Mouse (Mus musculus): ENCODE measurements around the gene Clcnka. TPM values are rescaled to one million over a fixed set of nuclear protein-coding genes. Genes with fewer than 3 reads are reported as not detected.

Clcnka gene
- polyA plus RNA-seq, 1 experiment = not detected

- no peak for DNase-seq (ENCODE audit: low read depth, low spot score)
- 68% methylated on average over 7 of the region's 7 CpGs for WGBS
Measured at GRCm38 (mm10) chr4:141341477-141341876, 57.0 kb downstream of the Clcnka start.

- WGBS = 57% methylated on average over 1 of the region's 1 CpGs
- no peak for DNase-seq (ENCODE audit: low read depth, low spot score)
Measured at GRCm38 (mm10) chr4:141338853-141339252, 59.7 kb downstream of the Clcnka start.

DNA sequence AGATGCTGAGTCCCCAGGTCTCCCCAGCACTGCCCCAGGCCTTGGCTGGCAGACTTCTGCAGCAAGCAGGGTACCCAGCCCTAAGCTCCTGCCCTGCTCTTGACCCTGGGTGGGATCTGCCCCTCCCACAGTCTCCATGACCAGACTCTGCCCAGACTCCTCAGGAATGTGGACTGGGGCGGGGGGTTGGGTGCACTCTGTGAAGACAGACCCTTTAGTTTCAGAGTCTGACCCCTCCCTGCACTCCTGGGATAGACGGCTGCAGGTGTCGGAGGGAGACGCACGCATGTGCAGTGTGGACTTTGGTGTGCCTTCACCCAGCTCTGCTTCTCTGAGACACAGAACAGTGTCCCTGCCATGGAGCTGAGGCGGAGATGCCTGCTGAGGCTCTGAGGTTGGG is 60.5 kb downstream of the Clcnka start:
- 44% methylated on average over 6 of the region's 6 CpGs for WGBS
- DNase-seq (ENCODE audit: low read depth, low spot score) = no peak

GRCm38 (mm10) chr4:141336196-141336595 is 62.3 kb downstream of the Clcnka start:
- no peak for DNase-seq (ENCODE audit: low read depth, low spot score)
- WGBS = 84% methylated on average over 6 of the region's 6 CpGs

- DNase-seq (ENCODE audit: low read depth, low spot score) = no peak
- WGBS = 48% methylated on average over 3 of the region's 3 CpGs
Measured at GRCm38 (mm10) chr4:141335263-141335796, 63.2 kb downstream of the Clcnka start.

GRCm38 (mm10) chr4:141334695-141335094 is 63.8 kb downstream of the Clcnka start:
- no peak for DNase-seq (ENCODE audit: low read depth, low spot score)
- WGBS = 84% methylated on average over 5 of the region's 5 CpGs

Other genes with a start within 250 kb of the Clcnka start
- gene Rsg1, start 184.8 kb downstream of the Clcnka start, polyA plus RNA-seq (2012; rRNA removed) = 0.55 and 2.2 TPM in 2 replicates
- gene Arhgef19, start 159.2 kb downstream of the Clcnka start, polyA plus RNA-seq (2012; rRNA removed) = 17.8 and 25.2 TPM in 2 replicates
- gene Epha2, start 97.5 kb downstream of the Clcnka start, polyA plus RNA-seq (2012; rRNA removed) = 22.6 and 46.0 TPM in 2 replicates
- gene Fam131c, start 30.5 kb downstream of the Clcnka start, polyA plus RNA-seq (2012; rRNA removed) = 0.56 and 0.91 TPM in 2 replicates
- gene Clcnkb, start 17.3 kb upstream of the Clcnka start, polyA plus RNA-seq (2012; rRNA removed) = not detected in 2 replicates
- 10.3 and 11.3 TPM in 2 replicates for gene Hspb7, start 22.1 kb upstream of the Clcnka start, polyA plus RNA-seq (2012; rRNA removed)
- 0.12 and 0.55 TPM in 2 replicates for gene Srarp, start 37.4 kb upstream of the Clcnka start, polyA plus RNA-seq (2012; rRNA removed)
- gene Zbtb17, start 45.9 kb upstream of the Clcnka start, polyA plus RNA-seq (2012; rRNA removed) = 31.9 and 33.2 TPM in 2 replicates
- 9.1 and 11.6 TPM in 2 replicates for gene Spen, start 139.9 kb upstream of the Clcnka start, polyA plus RNA-seq (2012; rRNA removed)
- 68.0 and 133 TPM in 2 replicates for gene Fblim1, start 207.4 kb upstream of the Clcnka start, polyA plus RNA-seq (2012; rRNA removed)
- 37.3 and 60.7 TPM in 2 replicates for gene Tmem82, start 219.9 kb upstream of the Clcnka start, polyA plus RNA-seq (2012; rRNA removed)
- 7.4 and 16.4 TPM in 2 replicates for gene Slc25a34, start 225.1 kb upstream of the Clcnka start, polyA plus RNA-seq (2012; rRNA removed)

Data from large intestine, adult 2 months (tissue).